Mouse (Mus musculus): ENCODE data around the gene Tmem8b.

DNA sequence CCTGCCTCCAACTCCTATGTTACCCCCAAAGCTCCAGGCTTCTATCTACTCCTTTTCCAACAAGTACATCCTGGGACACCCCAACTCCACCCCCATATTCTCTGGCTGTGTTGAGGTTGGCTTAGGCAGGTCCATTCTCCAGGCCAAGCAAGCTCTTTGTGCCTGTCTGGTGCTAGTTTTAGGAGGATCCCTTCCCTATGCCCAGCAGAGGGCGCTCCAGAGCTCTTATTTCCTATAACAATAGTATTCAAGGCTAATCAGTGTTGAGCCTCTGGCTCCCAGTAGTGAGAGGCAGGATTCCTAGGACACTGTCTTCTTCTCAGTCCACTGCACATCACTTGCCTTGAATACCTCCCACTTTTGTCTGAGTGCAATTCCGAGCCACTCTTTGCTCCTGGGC, 3.3 kb downstream of the Tmem8b start:
- TF ChIP-seq CTCF (IDR thresholded peaks at IDR 0.05; ENCODE audit: low read depth) (peak; percentile 89), EP300 (optimal IDR thresholded peaks at IDR 0.05) (no peak)

Data from stomach, postnatal 0 days (tissue).